Mouse (Mus musculus) G1E (cell line): ENCODE data around the gene Mdc1.

Experiments used
- CTCF ChIP-seq: IDR thresholded peaks from 2 replicates; pipeline ENCODE4 v1.5.1; 2012; ENCODE audit warnings: low read depth, low read length, inconsistent platforms, mixed read lengths
- GATA1 ChIP-seq: IDR thresholded peaks from 2 replicates; pipeline ENCODE4 v1.6.1; 2012; ENCODE audit warnings: borderline replicate concordance, low read length, inconsistent platforms, mixed read lengths
- GATA2 ChIP-seq: IDR thresholded peaks from 2 replicates; pipeline ENCODE4 v1.6.1; 2012; ENCODE audit warnings: low read depth, low read length, inconsistent platforms, borderline replicate concordance
- POLR2AphosphoS5 ChIP-seq: IDR thresholded peaks from 2 replicates; pipeline ENCODE4 v1.6.1; 2012; ENCODE audit warnings: low read depth, low read length, inconsistent platforms; ENCODE audit not compliant: insufficient replicate concordance
- TAL1 ChIP-seq: conservative IDR thresholded peaks from 2 replicates; pipeline ENCODE4 v1.6.1; 2012; ENCODE audit warnings: low read depth, low read length, inconsistent platforms, mixed read lengths

- TF ChIP-seq CTCF (no peak), POLR2AphosphoS5 (no peak), TAL1 (no peak), GATA1 (no peak), GATA2 (no peak)
Measured at GRCm38 (mm10) chr17:35820111-35820510, 21.2 kb upstream of the Mdc1 start.
